Mouse (Mus musculus) stomach, embryonic 16.5 days (tissue): ENCODE data around the gene 9130019O22Rik. TPM values are rescaled to one million over a fixed set of nuclear protein-coding genes. Genes with fewer than 3 reads are reported as not detected.

Experiments used
- ATAC-seq: fragments of 200-750 bp; cut with Nextera tagmentation; 2 replicates; pipeline ENCODE4 v1.8.0; 2017; ENCODE audit warnings: moderate number of reproducible peaks, moderate TSS enrichment; ENCODE audit not compliant: insufficient read depth, low FRiP score
- H3K27ac ChIP-seq: fragments of 300-500 bp; sonication (generic); 2 replicates; pipeline ENCODE4 v1.5.1; 2014; ENCODE audit warnings: low read length
- H3K27me3 ChIP-seq: fragments of 300-500 bp; sonication (generic); 2 replicates; pipeline ENCODE4 v1.6.1; 2014; ENCODE audit warnings: low read length, control low read depth, mixed read lengths; ENCODE audit not compliant: control insufficient read depth, insufficient read depth
- H3K36me3 ChIP-seq: fragments of 300-500 bp; sonication (generic); 2 replicates; pipeline ENCODE4 v1.6.1; 2014; ENCODE audit warnings: low read length; ENCODE audit not compliant: control insufficient read depth, insufficient read depth
- H3K4me1 ChIP-seq: fragments of 300-500 bp; sonication (generic); 2 replicates; pipeline ENCODE4 v1.6.1; 2014; ENCODE audit warnings: low read length, control low read depth, mixed read lengths; ENCODE audit not compliant: control insufficient read depth, insufficient read depth
- H3K4me2 ChIP-seq: fragments of 300-500 bp; sonication (generic); 2 replicates; pipeline ENCODE4 v1.6.1; 2014; ENCODE audit warnings: low read depth, low read length, mixed read lengths
- H3K4me3 ChIP-seq: fragments of 300-500 bp; sonication (generic); replicated peaks from 2 replicates; pipeline ENCODE4 v1.5.1; 2014; ENCODE audit warnings: mild to moderate bottlenecking, low read length
- H3K9ac ChIP-seq: fragments of 300-500 bp; sonication (generic); 2 replicates; pipeline ENCODE4 v1.6.1; 2014; ENCODE audit warnings: low read length
- H3K9me3 ChIP-seq: fragments of 300-500 bp; sonication (generic); replicated peaks from 2 replicates; pipeline ENCODE4 v1.6.1; 2016; ENCODE audit warnings: low read length, control low read depth; ENCODE audit not compliant: control insufficient read depth
- WGBS: fragments of 180-500 bp; shearing (Covaris S2); extraction: QIAGEN DNeasy Blood & Tissue Kit; methylation state at CpG from one replicate; pipeline ENCODE4 v1.1.7; 2014; 5-methylcytosine and 5-hydroxymethylcytosine counted together
- polyA plus RNA-seq: library from polyadenylated mRNA; unstranded; fragments of >200 nt; fragmentation: Nextera tagmentation; extraction: Ambion mirVana; gene quantifications from 2 replicates; pipeline ENCODE4 v1.2.1, GENCODE M21; 2015

9130019O22Rik gene
- polyA plus RNA-seq, 1 experiment from 2014 or later: 6.2 TPM

DNA sequence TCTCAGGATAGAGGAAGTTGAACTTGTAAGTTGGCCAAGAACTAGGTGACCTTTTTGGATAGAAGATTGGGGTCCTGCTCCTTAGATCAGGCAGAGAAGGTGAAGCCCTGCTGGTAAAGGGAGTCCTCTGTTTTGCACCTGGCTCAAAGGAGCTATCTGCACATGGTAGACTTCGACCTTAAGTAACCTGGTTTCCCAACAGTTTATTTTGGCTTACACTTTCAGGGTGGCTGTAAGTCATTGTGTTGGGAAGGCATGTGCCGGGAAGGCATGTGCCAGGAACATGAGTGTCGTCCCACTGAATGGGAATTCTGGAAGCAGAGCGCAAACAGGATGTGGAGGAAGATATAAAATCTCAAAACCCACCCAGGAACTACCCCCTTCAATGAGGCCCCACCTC, 51.4 kb downstream of the 9130019O22Rik start:
- Histone ChIP-seq H3K36me3 (no peaks in the 10 kb centered on the region), H3K4me2 (no peak overlapping the region), H3K27ac (no peak overlapping the region), H3K9ac (no peak overlapping the region), H3K27me3 (no peaks in the 10 kb centered on the region), H3K4me3 (no peak overlapping the region), H3K4me1 (no peaks in the 10 kb centered on the region), H3K9me3 (no peaks in the 10 kb centered on the region)
- no peak for ATAC-seq
- 87% methylated on average over 4 of the region's 4 CpGs for WGBS

DNA sequence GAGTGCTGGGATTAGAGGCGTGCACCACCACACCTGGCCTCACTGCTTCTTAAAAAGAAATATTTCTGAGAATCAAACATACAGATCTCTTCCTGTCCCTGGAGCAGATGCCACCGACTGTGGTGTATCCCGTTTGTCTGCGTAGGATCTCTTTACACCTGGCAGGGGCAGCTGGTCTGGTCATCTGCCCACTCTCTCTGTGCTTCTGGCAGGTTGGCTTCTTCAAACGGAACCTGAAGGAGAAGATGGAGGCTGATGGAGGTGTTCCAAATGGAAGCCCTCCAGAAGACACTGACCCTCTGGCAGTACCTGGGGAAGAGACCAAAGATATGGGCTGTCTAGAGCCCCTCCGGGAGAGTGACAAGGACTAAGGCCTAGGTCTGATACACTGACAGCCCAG, 53.7 kb downstream of the 9130019O22Rik start:
- Histone ChIP-seq H3K4me1 (no peaks in the 10 kb centered on the region), H3K4me2 (no peak overlapping the region)
- ATAC-seq: no peak

More for the DNA sequence above, 53.7 kb downstream of the 9130019O22Rik start:
- Histone ChIP-seq H3K36me3 (no peaks in the 10 kb centered on the region), H3K27ac (no peak overlapping the region), H3K9me3 (no peaks in the 10 kb centered on the region), H3K4me3 (no peak overlapping the region), H3K9ac (no peak overlapping the region), H3K27me3 (no peaks in the 10 kb centered on the region)
- 74% methylated on average over 6 of the region's 6 CpGs for WGBS

Other genes with a start within 250 kb of the 9130019O22Rik start
- gene Spn, start 249.3 kb downstream of the 9130019O22Rik start, polyA plus RNA-seq: 0.77 and 1.3 TPM in 2 replicates
- 43.7 and 47.7 TPM in 2 replicates for gene Cd2bp2, start 191.1 kb downstream of the 9130019O22Rik start, polyA plus RNA-seq
- 15.4 and 15.7 TPM in 2 replicates for gene Tbc1d10b, start 178.7 kb downstream of the 9130019O22Rik start, polyA plus RNA-seq
- 23.9 and 312 TPM in 2 replicates for gene Mylpf, start 178.3 kb downstream of the 9130019O22Rik start, polyA plus RNA-seq
- 27.1 and 28.5 TPM in 2 replicates for gene Zfp553, start 154.1 kb downstream of the 9130019O22Rik start, polyA plus RNA-seq
- gene Sept1, start 154.0 kb downstream of the 9130019O22Rik start, polyA plus RNA-seq: 14.7 and 15.0 TPM in 2 replicates
- gene Zfp771, start 142.9 kb downstream of the 9130019O22Rik start, polyA plus RNA-seq: 35.5 and 37.8 TPM in 2 replicates
- gene Dctpp1, start 126.5 kb downstream of the 9130019O22Rik start, polyA plus RNA-seq: 131 and 145 TPM in 2 replicates
- 82.2 and 94.3 TPM in 2 replicates for gene Sephs2, start 113.1 kb downstream of the 9130019O22Rik start, polyA plus RNA-seq
- gene Itgal, start 90.9 kb downstream of the 9130019O22Rik start, polyA plus RNA-seq: 3.1 and 4.0 TPM in 2 replicates
- gene Zfp768, start 41.6 kb downstream of the 9130019O22Rik start, polyA plus RNA-seq: 12.0 and 13.9 TPM in 2 replicates
- gene Zfp747, start 11.1 kb downstream of the 9130019O22Rik start, polyA plus RNA-seq: 9.6 and 11.1 TPM in 2 replicates
- gene E430018J23Rik, start 6.5 kb upstream of the 9130019O22Rik start, polyA plus RNA-seq: 6.1 and 9.3 TPM in 2 replicates
- 7.1 and 7.6 TPM in 2 replicates for gene Zfp764, start 19.7 kb upstream of the 9130019O22Rik start, polyA plus RNA-seq
- 21.5 and 24.4 TPM in 2 replicates for gene Zfp688, start 34.9 kb upstream of the 9130019O22Rik start, polyA plus RNA-seq
- 5.0 and 5.8 TPM in 2 replicates for gene Zfp689, start 62.0 kb upstream of the 9130019O22Rik start, polyA plus RNA-seq
- gene Prr14, start 72.4 kb upstream of the 9130019O22Rik start, polyA plus RNA-seq: 35.9 and 37.8 TPM in 2 replicates
- 10.5 and 11.1 TPM in 2 replicates for gene Fbrs, start 92.0 kb upstream of the 9130019O22Rik start, polyA plus RNA-seq
- 20.3 and 32.4 TPM in 2 replicates for gene Srcap, start 124.8 kb upstream of the 9130019O22Rik start, polyA plus RNA-seq
- 12.3 and 13.2 TPM in 2 replicates for gene Gm42715, start 132.4 kb upstream of the 9130019O22Rik start, polyA plus RNA-seq
- gene Tmem265, start 174.2 kb upstream of the 9130019O22Rik start, polyA plus RNA-seq: 10.1 and 14.0 TPM in 2 replicates
- 37.6 and 44.1 TPM in 2 replicates for gene Phkg2, start 186.2 kb upstream of the 9130019O22Rik start, polyA plus RNA-seq
- 6.3 and 8.1 TPM in 2 replicates for gene Ccdc189, start 201.4 kb upstream of the 9130019O22Rik start, polyA plus RNA-seq
- 41.6 and 41.7 TPM in 2 replicates for gene Rnf40, start 201.6 kb upstream of the 9130019O22Rik start, polyA plus RNA-seq
- gene Zfp629, start 228.6 kb upstream of the 9130019O22Rik start, polyA plus RNA-seq: 10.4 and 10.9 TPM in 2 replicates